Mouse (Mus musculus): ENCODE measurements around the gene Tacc2. TPM values are rescaled to one million over a fixed set of nuclear protein-coding genes. Genes with fewer than 3 reads are reported as not detected.
"Not testable (repeated sequence)": the region's sequence is repeated elsewhere in the genome, so short reads cannot be mapped to it uniquely, and the experiment has no call there.

Gene Tacc2
- polyA plus RNA-seq, 1 experiment from 2014 or later, result 34.7 TPM

DNA sequence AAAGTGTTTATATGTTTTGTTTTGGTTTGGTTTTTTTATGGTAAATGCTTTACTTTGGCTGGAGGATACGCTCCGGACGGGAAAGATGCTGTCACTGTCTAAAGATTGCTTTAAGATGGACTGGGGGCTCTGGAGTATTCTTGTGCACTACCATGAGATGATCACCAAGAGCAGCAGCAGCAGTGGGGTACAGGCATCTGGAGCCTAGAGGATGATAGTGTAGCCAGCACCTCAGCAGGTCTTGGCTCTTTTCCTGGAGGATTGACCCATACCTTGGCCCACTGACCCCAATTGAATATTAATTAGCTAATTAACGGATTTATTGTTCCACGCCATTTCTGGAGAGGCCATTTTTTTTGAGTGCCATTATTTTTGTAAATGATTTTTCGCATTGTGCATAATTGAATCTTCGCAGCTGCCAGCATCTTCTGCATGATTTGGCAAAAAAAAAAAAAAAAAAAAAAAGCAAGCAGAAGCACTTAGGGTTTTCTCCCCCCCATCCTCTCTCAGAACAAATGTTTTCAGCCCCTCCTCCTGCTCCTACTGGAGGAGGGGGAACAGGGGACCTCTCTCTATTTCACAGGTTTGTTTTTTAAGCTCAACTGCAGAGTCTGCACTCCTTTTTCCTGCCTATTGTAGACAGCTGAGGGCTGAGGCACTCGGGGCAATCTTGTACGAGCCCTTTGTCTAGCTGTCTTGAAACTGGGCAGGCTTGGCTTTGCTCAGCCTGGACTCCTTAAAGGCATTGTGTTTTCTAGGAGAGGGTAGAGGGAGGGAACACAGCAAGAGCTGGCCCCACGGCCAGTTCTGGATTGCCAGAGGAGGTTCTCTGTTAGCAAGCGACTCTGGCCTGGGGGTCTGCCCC is 16.4 kb downstream of the Tacc2 start:
- not testable (repeated sequence) for H3K36me3 ChIP-seq (ENCODE audit: control insufficient read depth, insufficient read depth, low read length); H3K9ac ChIP-seq (ENCODE audit: low read length); ATAC-seq (ENCODE audit: insufficient number of reproducible peaks, low FRiP score, low TSS enrichment, low read depth); DNase-seq (ENCODE audit: low spot score); H3K4me3 ChIP-seq (ENCODE audit: low read depth, low read length); H3K27ac ChIP-seq (replicated peaks; ENCODE audit: low read depth, low read length); H3K9me3 ChIP-seq (ENCODE audit: control insufficient read depth, low read length); H3K4me1 ChIP-seq (ENCODE audit: control insufficient read depth, insufficient read depth, low read length); H3K27me3 ChIP-seq (ENCODE audit: control insufficient read depth, insufficient read depth, low read length); H3K4me2 ChIP-seq (ENCODE audit: low read depth, severe bottlenecking)
- 80% methylated on average over 6 of the region's 11 CpGs for WGBS

DNA sequence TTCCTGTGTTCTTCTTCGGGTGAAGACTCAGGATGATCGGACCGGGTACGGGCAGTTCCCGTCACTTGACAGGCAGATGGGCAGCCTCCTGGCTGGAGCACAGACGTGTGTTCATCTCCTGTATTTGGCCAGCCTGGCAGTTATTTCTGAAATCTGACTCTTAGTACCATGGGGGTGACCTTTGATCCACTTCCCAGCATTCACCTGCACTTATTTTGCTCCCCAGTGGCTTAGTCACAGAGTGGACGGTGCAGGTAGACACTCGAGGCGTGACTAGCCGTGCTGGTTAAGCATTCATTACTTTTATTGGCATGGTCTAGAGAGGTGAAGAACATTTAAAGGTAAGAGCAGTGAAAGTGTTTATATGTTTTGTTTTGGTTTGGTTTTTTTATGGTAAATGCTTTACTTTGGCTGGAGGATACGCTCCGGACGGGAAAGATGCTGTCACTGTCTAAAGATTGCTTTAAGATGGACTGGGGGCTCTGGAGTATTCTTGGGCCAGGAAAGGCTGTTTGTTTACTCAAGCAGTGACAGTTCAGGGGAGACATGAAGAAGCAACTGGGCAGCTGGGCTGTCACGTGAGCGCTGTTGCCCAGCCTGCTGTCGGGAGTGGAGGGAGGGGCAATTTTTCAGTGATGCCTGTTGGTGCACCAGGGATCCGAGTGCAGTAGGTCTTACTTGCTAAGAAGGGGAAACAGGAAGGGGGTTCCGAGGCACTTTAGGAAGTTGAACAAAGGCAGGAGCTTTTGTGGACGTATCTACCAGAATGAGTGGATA is 19.0 kb downstream of the Tacc2 start:
- H3K9me3 ChIP-seq (ENCODE audit: control insufficient read depth, low read length); H3K36me3 ChIP-seq (ENCODE audit: control insufficient read depth, insufficient read depth, low read length); ATAC-seq (ENCODE audit: insufficient number of reproducible peaks, low FRiP score, low TSS enrichment, low read depth); H3K9ac ChIP-seq (ENCODE audit: low read length); H3K4me2 ChIP-seq (ENCODE audit: low read depth, severe bottlenecking); DNase-seq (ENCODE audit: low spot score); H3K27ac ChIP-seq (replicated peaks; ENCODE audit: low read depth, low read length); H3K27me3 ChIP-seq (ENCODE audit: control insufficient read depth, insufficient read depth, low read length); H3K4me1 ChIP-seq (ENCODE audit: control insufficient read depth, insufficient read depth, low read length); H3K4me3 ChIP-seq (ENCODE audit: low read depth, low read length): not testable (repeated sequence)
- 51% methylated on average over 9 of the region's 19 CpGs for WGBS

DNA sequence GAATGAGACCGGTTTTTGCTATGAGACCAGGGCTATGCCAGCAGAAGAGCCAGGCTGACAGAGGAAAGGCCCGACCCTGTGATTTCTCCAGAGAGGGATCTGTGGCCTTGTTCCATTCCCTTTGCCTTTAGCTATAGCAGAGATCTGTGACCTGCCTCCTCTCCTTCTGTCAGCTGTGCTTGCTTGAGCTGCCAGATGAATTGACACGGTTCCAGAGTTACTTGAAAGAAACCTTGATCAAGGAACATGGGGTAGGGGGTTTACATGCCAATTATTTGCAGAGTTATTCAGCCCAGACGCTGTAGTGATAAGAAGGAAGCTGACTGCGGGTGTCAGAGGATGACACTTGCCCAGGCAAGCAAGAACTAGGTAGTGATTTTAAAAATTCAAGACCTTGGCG is 20.3 kb downstream of the Tacc2 start:
- H3K4me2 ChIP-seq (ENCODE audit: low read depth, severe bottlenecking), result no peak overlapping the region
- H3K36me3 ChIP-seq (ENCODE audit: control insufficient read depth, insufficient read depth, low read length), result no peaks in the 10 kb centered on the region
- H3K27me3 ChIP-seq (ENCODE audit: control insufficient read depth, insufficient read depth, low read length), result no peaks in the 10 kb centered on the region
- H3K9me3 ChIP-seq (ENCODE audit: control insufficient read depth, low read length), result no peaks in the 10 kb centered on the region
- no peak overlapping the region for H3K4me3 ChIP-seq (ENCODE audit: low read depth, low read length)
- no peak for DNase-seq (ENCODE audit: low spot score)
- H3K4me1 ChIP-seq (ENCODE audit: control insufficient read depth, insufficient read depth, low read length), result no peaks in the 10 kb centered on the region
- ATAC-seq (ENCODE audit: insufficient number of reproducible peaks, low FRiP score, low TSS enrichment, low read depth), result no peak
- 76% methylated on average over 6 of the region's 6 CpGs for WGBS
- no peak overlapping the region for H3K9ac ChIP-seq (ENCODE audit: low read length)
- H3K27ac ChIP-seq (replicated peaks; ENCODE audit: low read depth, low read length), result no peak overlapping the region

DNA sequence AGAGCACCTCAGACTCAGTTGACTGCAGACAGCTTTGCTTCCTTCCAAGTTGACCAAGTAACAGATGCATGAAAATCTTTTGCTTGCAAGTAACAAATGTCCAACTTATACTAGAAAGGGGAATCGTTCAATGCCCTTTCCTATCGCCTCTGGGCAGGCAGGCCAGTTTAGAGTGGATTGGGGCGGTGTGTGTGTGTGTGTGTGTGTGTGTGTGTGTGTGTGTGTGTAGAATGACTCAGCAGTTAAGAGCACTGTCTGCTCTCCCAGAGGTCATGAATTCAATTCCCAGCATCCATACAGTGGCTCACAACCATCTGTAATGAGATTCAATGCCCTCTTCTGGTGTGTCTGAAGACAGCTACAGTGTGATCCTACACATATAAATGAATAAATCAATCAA is 22.8 kb downstream of the Tacc2 start:
- Histone ChIP-seq H3K4me3 (ENCODE audit: low read depth, low read length) (no peak overlapping the region), H3K4me1 (ENCODE audit: control insufficient read depth, insufficient read depth, low read length) (no peaks in the 10 kb centered on the region), H3K9me3 (ENCODE audit: control insufficient read depth, low read length) (no peaks in the 10 kb centered on the region), H3K9ac (ENCODE audit: low read length) (no peak overlapping the region), H3K4me2 (ENCODE audit: low read depth, severe bottlenecking) (no peak overlapping the region), H3K27ac (replicated peaks; ENCODE audit: low read depth, low read length) (no peak overlapping the region), H3K36me3 (ENCODE audit: control insufficient read depth, insufficient read depth, low read length) (no peaks in the 10 kb centered on the region), H3K27me3 (ENCODE audit: control insufficient read depth, insufficient read depth, low read length) (no peaks in the 10 kb centered on the region)
- DNase-seq (ENCODE audit: low spot score) (no peak), ATAC-seq (ENCODE audit: insufficient number of reproducible peaks, low FRiP score, low TSS enrichment, low read depth) (no peak)
- 89% methylated on average over 3 of the region's 3 CpGs for WGBS

DNA sequence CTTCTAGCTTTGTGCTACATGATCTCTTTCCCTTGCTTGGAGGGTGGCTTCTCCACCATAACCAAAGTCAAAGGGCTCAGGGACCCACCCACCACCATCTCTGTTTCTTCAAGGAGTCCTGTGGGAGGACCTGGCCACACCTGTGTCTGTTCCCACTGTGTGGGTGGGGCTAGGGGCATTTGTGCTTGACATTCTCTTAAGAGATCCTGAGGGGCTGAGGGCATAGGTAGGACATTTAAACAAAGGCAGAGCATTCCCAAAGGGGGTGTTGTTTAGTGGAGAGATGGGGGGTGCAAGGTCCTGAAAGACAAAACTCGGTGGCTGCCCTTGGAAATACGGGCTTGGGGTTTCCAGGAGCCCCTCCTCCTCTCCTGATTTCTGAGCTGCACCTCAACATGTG is 23.3 kb downstream of the Tacc2 start:
- ATAC-seq (ENCODE audit: insufficient number of reproducible peaks, low FRiP score, low TSS enrichment, low read depth) (no peak), DNase-seq (ENCODE audit: low spot score) (no peak)
- Histone ChIP-seq H3K4me1 (ENCODE audit: control insufficient read depth, insufficient read depth, low read length) (no peaks in the 10 kb centered on the region), H3K9me3 (ENCODE audit: control insufficient read depth, low read length) (no peaks in the 10 kb centered on the region), H3K4me2 (ENCODE audit: low read depth, severe bottlenecking) (no peak overlapping the region), H3K27me3 (ENCODE audit: control insufficient read depth, insufficient read depth, low read length) (no peaks in the 10 kb centered on the region), H3K4me3 (ENCODE audit: low read depth, low read length) (no peak overlapping the region), H3K27ac (replicated peaks; ENCODE audit: low read depth, low read length) (no peak overlapping the region), H3K36me3 (ENCODE audit: control insufficient read depth, insufficient read depth, low read length) (no peaks in the 10 kb centered on the region), H3K9ac (ENCODE audit: low read length) (no peak overlapping the region)
- 74% methylated on average over 2 of the region's 2 CpGs for WGBS

DNA sequence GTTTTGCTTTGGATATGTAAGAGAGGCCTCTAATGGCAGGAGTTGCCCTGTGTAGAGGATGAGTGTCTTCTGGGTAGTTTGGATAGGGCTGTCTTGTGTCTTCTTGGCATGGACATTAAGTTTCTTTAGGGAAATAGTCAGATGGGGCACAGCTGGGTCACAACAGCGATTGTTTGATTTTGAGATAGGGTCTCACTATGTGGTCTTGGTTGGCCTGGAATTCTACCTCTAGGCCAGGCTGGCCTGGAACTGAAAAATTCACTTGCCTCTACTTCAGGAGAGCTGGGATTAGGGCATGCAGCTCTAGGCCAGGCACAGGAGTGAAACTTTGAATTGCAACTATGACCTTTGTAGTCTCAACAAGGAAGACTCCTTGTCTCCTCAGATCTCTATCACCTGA is 25.6 kb downstream of the Tacc2 start:
- DNase-seq (ENCODE audit: low spot score) (no peak), ATAC-seq (ENCODE audit: insufficient number of reproducible peaks, low FRiP score, low TSS enrichment, low read depth) (no peak)
- H3K4me3 ChIP-seq (ENCODE audit: low read depth, low read length), result no peak overlapping the region
- peaks cover 2% of the 10 kb centered on the region; the same call in 1 of the 2 replicates for H3K4me1 ChIP-seq (ENCODE audit: control insufficient read depth, insufficient read depth, low read length)
- H3K9me3 ChIP-seq (ENCODE audit: control insufficient read depth, low read length), result no peaks in the 10 kb centered on the region
- H3K9ac ChIP-seq (ENCODE audit: low read length), result no peak overlapping the region
- H3K4me2 ChIP-seq (ENCODE audit: low read depth, severe bottlenecking), result no peak overlapping the region
- H3K27ac ChIP-seq (replicated peaks; ENCODE audit: low read depth, low read length), result no peak overlapping the region
- no peaks in the 10 kb centered on the region for H3K27me3 ChIP-seq (ENCODE audit: control insufficient read depth, insufficient read depth, low read length)
- WGBS, result 96% methylated on average over 1 of the region's 1 CpGs
- H3K36me3 ChIP-seq (ENCODE audit: control insufficient read depth, insufficient read depth, low read length), result no peaks in the 10 kb centered on the region

DNA sequence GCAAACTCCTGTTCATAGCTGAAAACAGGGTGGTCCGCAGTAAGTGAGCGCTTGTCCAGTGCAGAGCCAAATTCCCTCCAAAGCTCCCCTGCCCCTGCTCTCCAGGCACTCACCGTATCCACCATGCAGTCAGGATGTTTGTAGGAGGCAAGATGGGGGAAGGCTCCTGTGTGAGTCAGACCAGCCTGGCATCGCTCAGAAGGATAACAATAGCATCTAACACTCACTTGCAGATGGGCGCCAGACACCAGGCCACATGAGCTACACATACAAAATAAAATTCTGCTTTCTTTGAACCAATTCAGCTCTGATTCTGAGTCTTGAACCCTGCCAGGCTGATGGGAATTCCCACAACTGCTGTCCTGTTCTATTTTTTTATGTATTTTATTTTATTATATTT is 26.3 kb downstream of the Tacc2 start:
- Histone ChIP-seq H3K9me3 (ENCODE audit: control insufficient read depth, low read length) (no peaks in the 10 kb centered on the region), H3K36me3 (ENCODE audit: control insufficient read depth, insufficient read depth, low read length) (no peaks in the 10 kb centered on the region), H3K27me3 (ENCODE audit: control insufficient read depth, insufficient read depth, low read length) (no peaks in the 10 kb centered on the region), H3K4me3 (ENCODE audit: low read depth, low read length) (no peak overlapping the region), H3K4me1 (ENCODE audit: control insufficient read depth, insufficient read depth, low read length) (peaks cover 2% of the 10 kb centered on the region; the same call in 1 of the 2 replicates), H3K4me2 (ENCODE audit: low read depth, severe bottlenecking) (no peak overlapping the region), H3K27ac (replicated peaks; ENCODE audit: low read depth, low read length) (no peak overlapping the region), H3K9ac (ENCODE audit: low read length) (no peak overlapping the region)
- WGBS, result 90% methylated on average over 5 of the region's 5 CpGs
- no peak for DNase-seq (ENCODE audit: low spot score)
- no peak for ATAC-seq (ENCODE audit: insufficient number of reproducible peaks, low FRiP score, low TSS enrichment, low read depth)

DNA sequence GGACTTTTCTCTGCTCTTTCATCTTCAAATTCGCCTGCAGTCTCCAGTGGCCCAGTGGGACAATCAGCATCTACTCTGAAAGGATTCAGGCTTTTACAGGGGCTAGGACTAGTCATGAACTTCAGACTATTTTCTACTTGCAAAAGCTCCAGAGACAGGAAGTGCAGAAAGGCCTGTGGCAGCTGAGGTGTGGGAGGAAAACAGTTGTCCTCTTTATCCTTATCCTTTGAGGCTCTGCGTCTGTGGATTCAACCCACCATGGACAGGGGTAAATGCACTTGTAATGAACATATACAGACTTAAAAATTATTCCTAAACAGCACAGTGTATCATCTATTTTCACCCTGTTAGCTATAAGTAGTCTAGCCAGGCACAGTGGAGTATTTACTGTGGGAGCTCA is 27.2 kb downstream of the Tacc2 start:
- H3K4me1 ChIP-seq (ENCODE audit: control insufficient read depth, insufficient read depth, low read length), result peaks cover 2% of the 10 kb centered on the region; the same call in 1 of the 2 replicates

More for the DNA sequence above, 27.2 kb downstream of the Tacc2 start:
- WGBS, result 69% methylated on average over 2 of the region's 2 CpGs
- no peak overlapping the region for H3K27ac ChIP-seq (replicated peaks; ENCODE audit: low read depth, low read length)
- H3K9ac ChIP-seq (ENCODE audit: low read length), result no peak overlapping the region
- no peak for ATAC-seq (ENCODE audit: insufficient number of reproducible peaks, low FRiP score, low TSS enrichment, low read depth)
- DNase-seq (ENCODE audit: low spot score), result no peak
- no peaks in the 10 kb centered on the region for H3K27me3 ChIP-seq (ENCODE audit: control insufficient read depth, insufficient read depth, low read length)
- no peaks in the 10 kb centered on the region for H3K9me3 ChIP-seq (ENCODE audit: control insufficient read depth, low read length)
- no peaks in the 10 kb centered on the region for H3K36me3 ChIP-seq (ENCODE audit: control insufficient read depth, insufficient read depth, low read length)
- H3K4me2 ChIP-seq (ENCODE audit: low read depth, severe bottlenecking), result no peak overlapping the region
- H3K4me3 ChIP-seq (ENCODE audit: low read depth, low read length), result no peak overlapping the region
